Mouse (Mus musculus): ENCODE data around the gene Rhoc. TPM values are rescaled to one million over a fixed set of nuclear protein-coding genes. Genes with fewer than 3 reads are reported as not detected.
"Not testable (repeated sequence)": the region's sequence is repeated elsewhere in the genome, so short reads cannot be mapped to it uniquely, and the experiment has no call there.

The Rhoc gene
- polyA plus RNA-seq, 1 experiment, result 31.2 TPM

- TF ChIP-seq POLR2A (IDR thresholded peaks at IDR 0.05; ENCODE audit: borderline replicate concordance, insufficient read depth, low read length), result no peak
- TF ChIP-seq CTCF (IDR thresholded peaks at IDR 0.05; ENCODE audit: borderline replicate concordance, insufficient read depth, low read depth, low read length), result no peak
- 78% methylated on average over 9 of the region's 9 CpGs for WGBS
- H3K27me3 ChIP-seq (ENCODE audit: control insufficient read depth, insufficient read depth, low read length), result no peaks in the 10 kb centered on the region
Observed at GRCm38 (mm10) chr3:104805539-104805938, 17.4 kb downstream of the Rhoc start.

GRCm38 (mm10) chr3:104811752-104812151, 23.6 kb downstream of the Rhoc start:
- no peaks in the 10 kb centered on the region for H3K27me3 ChIP-seq (ENCODE audit: control insufficient read depth, insufficient read depth, low read length)

More at GRCm38 (mm10) chr3:104805539-104805938, 17.4 kb downstream of the Rhoc start:
- DNase-seq, result no peak
- H3K27ac ChIP-seq (ENCODE audit: insufficient read depth, low read length), result no peak overlapping the region
- H3K4me1 ChIP-seq (ENCODE audit: control insufficient read depth, insufficient read depth, low read length), result no peaks in the 10 kb centered on the region
- no peak overlapping the region for H3K4me3 ChIP-seq (replicated peaks; ENCODE audit: insufficient read depth, low read depth, low read length)

GRCm38 (mm10) chr3:104812254-104812653, 24.1 kb downstream of the Rhoc start:
- WGBS, result 92% methylated on average over 4 of the region's 4 CpGs
- Histone ChIP-seq H3K27me3 (ENCODE audit: control insufficient read depth, insufficient read depth, low read length) (no peaks in the 10 kb centered on the region), H3K27ac (ENCODE audit: insufficient read depth, low read length) (no peak overlapping the region), H3K4me1 (ENCODE audit: control insufficient read depth, insufficient read depth, low read length) (no peaks in the 10 kb centered on the region), H3K4me3 (replicated peaks; ENCODE audit: insufficient read depth, low read depth, low read length) (no peak overlapping the region)
- TF ChIP-seq POLR2A (IDR thresholded peaks at IDR 0.05; ENCODE audit: borderline replicate concordance, insufficient read depth, low read length) (no peak), CTCF (IDR thresholded peaks at IDR 0.05; ENCODE audit: borderline replicate concordance, insufficient read depth, low read depth, low read length) (no peak)
- DNase-seq, result no peak

More at GRCm38 (mm10) chr3:104811752-104812151, 23.6 kb downstream of the Rhoc start:
- TF ChIP-seq CTCF (IDR thresholded peaks at IDR 0.05; ENCODE audit: borderline replicate concordance, insufficient read depth, low read depth, low read length) (no peak), POLR2A (IDR thresholded peaks at IDR 0.05; ENCODE audit: borderline replicate concordance, insufficient read depth, low read length) (no peak)
- 53% methylated on average over 3 of the region's 3 CpGs for WGBS
- no peaks in the 10 kb centered on the region for H3K4me1 ChIP-seq (ENCODE audit: control insufficient read depth, insufficient read depth, low read length)
- no peak overlapping the region for H3K4me3 ChIP-seq (replicated peaks; ENCODE audit: insufficient read depth, low read depth, low read length)
- H3K27ac ChIP-seq (ENCODE audit: insufficient read depth, low read length), result no peak overlapping the region
- DNase-seq, result no peak

GRCm38 (mm10) chr3:104813227-104813626, 25.1 kb downstream of the Rhoc start:
- H3K4me1 ChIP-seq (ENCODE audit: control insufficient read depth, insufficient read depth, low read length); H3K27ac ChIP-seq (ENCODE audit: insufficient read depth, low read length); H3K4me3 ChIP-seq (replicated peaks; ENCODE audit: insufficient read depth, low read depth, low read length); H3K27me3 ChIP-seq (ENCODE audit: control insufficient read depth, insufficient read depth, low read length); DNase-seq: not testable (repeated sequence)
- whole genome bisulfite sequencing, result 90% methylated on average over 7 of the region's 7 CpGs

GRCm38 (mm10) chr3:104814746-104815145, 26.6 kb downstream of the Rhoc start:
- Histone ChIP-seq H3K27me3 (ENCODE audit: control insufficient read depth, insufficient read depth, low read length) (no peaks in the 10 kb centered on the region), H3K4me1 (ENCODE audit: control insufficient read depth, insufficient read depth, low read length) (no peaks in the 10 kb centered on the region), H3K4me3 (replicated peaks; ENCODE audit: insufficient read depth, low read depth, low read length) (no peak overlapping the region), H3K27ac (ENCODE audit: insufficient read depth, low read length) (no peak overlapping the region)
- TF ChIP-seq CTCF (IDR thresholded peaks at IDR 0.05; ENCODE audit: borderline replicate concordance, insufficient read depth, low read depth, low read length) (no peak), POLR2A (IDR thresholded peaks at IDR 0.05; ENCODE audit: borderline replicate concordance, insufficient read depth, low read length) (no peak)
- no peak for DNase-seq
- WGBS, result 100% methylated on average over 1 of the region's 1 CpGs

GRCm38 (mm10) chr3:104815346-104815745, 27.2 kb downstream of the Rhoc start:
- H3K4me3 ChIP-seq (replicated peaks; ENCODE audit: insufficient read depth, low read depth, low read length), result no peak overlapping the region
- TF ChIP-seq CTCF (IDR thresholded peaks at IDR 0.05; ENCODE audit: borderline replicate concordance, insufficient read depth, low read depth, low read length) (no peak), POLR2A (IDR thresholded peaks at IDR 0.05; ENCODE audit: borderline replicate concordance, insufficient read depth, low read length) (no peak)
- no peak overlapping the region for H3K27ac ChIP-seq (ENCODE audit: insufficient read depth, low read length)
- H3K27me3 ChIP-seq (ENCODE audit: control insufficient read depth, insufficient read depth, low read length), result no peaks in the 10 kb centered on the region
- no peak for DNase-seq
- WGBS, result 100% methylated on average over 2 of the region's 2 CpGs
- H3K4me1 ChIP-seq (ENCODE audit: control insufficient read depth, insufficient read depth, low read length), result no peaks in the 10 kb centered on the region

- Histone ChIP-seq H3K4me3 (replicated peaks; ENCODE audit: insufficient read depth, low read depth, low read length) (no peak overlapping the region), H3K27ac (ENCODE audit: insufficient read depth, low read length) (no peak overlapping the region), H3K27me3 (ENCODE audit: control insufficient read depth, insufficient read depth, low read length) (no peaks in the 10 kb centered on the region), H3K4me1 (ENCODE audit: control insufficient read depth, insufficient read depth, low read length) (no peaks in the 10 kb centered on the region)
- WGBS, result 95% methylated on average over 7 of the region's 7 CpGs
- no peak for TF ChIP-seq POLR2A (IDR thresholded peaks at IDR 0.05; ENCODE audit: borderline replicate concordance, insufficient read depth, low read length)
- TF ChIP-seq CTCF (IDR thresholded peaks at IDR 0.05; ENCODE audit: borderline replicate concordance, insufficient read depth, low read depth, low read length), result no peak
- DNase-seq, result no peak
Observed at GRCm38 (mm10) chr3:104816130-104816529, 28.0 kb downstream of the Rhoc start.

- TF ChIP-seq CTCF (IDR thresholded peaks at IDR 0.05; ENCODE audit: borderline replicate concordance, insufficient read depth, low read depth, low read length) (no peak), POLR2A (IDR thresholded peaks at IDR 0.05; ENCODE audit: borderline replicate concordance, insufficient read depth, low read length) (no peak)
- peak overlapping the region; percentile 66 for H3K4me3 ChIP-seq (replicated peaks; ENCODE audit: insufficient read depth, low read depth, low read length)
- no peaks in the 10 kb centered on the region for H3K27me3 ChIP-seq (ENCODE audit: control insufficient read depth, insufficient read depth, low read length)
- no peaks in the 10 kb centered on the region for H3K4me1 ChIP-seq (ENCODE audit: control insufficient read depth, insufficient read depth, low read length)
- no peak overlapping the region for H3K27ac ChIP-seq (ENCODE audit: insufficient read depth, low read length)
- DNase-seq, result peak; percentile 25 to 48
- WGBS, result 2% methylated on average over 46 of the region's 46 CpGs
Observed at GRCm38 (mm10) chr3:104817481-104817990, 29.4 kb downstream of the Rhoc start.
